Mouse (Mus musculus): Measurements from ENCODE around the gene Slc2a3. TPM values are rescaled to one million over a fixed set of nuclear protein-coding genes. Genes with fewer than 3 reads are reported as not detected.

The Slc2a3 gene
- polyA plus RNA-seq, 1 experiment from 2014 or later = 10.3 TPM

DNA sequence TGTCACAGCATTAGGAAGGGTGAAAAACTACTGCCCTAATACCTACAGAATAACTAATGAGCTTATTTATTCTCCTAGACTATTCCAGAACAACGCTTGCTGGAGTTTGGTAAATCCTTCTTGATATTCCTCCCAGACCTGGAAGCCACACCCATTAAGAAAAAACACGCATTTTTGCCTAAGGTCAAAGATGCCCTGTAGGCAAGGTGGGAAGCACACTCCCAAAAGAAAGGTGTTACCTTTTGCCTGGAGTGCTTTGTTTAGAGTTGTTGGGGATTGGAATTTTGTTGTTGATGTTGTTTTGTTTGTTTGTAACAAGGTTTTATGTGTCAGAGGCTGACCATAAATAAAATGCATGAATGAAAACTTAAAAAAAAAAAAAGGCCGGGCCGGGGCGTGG is 111.4 kb downstream of the Slc2a3 start:
- Histone ChIP-seq H3K4me1 (ENCODE audit: control insufficient read depth in 2 of 2, insufficient read depth in 2 of 2, low read length in 2 of 2) (no peaks in the 10 kb centered on the region), H3K4me2 (ENCODE audit: low read length) (no peak overlapping the region), H3K36me3 (ENCODE audit: control insufficient read depth, insufficient read depth, low read length) (no peaks in the 10 kb centered on the region), H3K9ac (ENCODE audit: low read length) (no peak overlapping the region), H3K9me3 (ENCODE audit: control insufficient read depth, low read length) (no peaks in the 10 kb centered on the region), H3K27ac (replicated peaks in 1 of 2; ENCODE audit: control insufficient read depth in 1 of 2, insufficient read depth in 1 of 2, low read depth in 2 of 2, low read length in 2 of 2) (no peak overlapping the region), H3K4me3 (ENCODE audit: control insufficient read depth in 1 of 2, insufficient read depth in 1 of 2, low read depth in 1 of 2, low read length in 2 of 2) (no peak overlapping the region), H3K27me3 (ENCODE audit: control insufficient read depth, insufficient read depth, low read length) (no peaks in the 10 kb centered on the region)
- WGBS = 88% methylated on average over 5 of the region's 5 CpGs
- ATAC-seq (ENCODE audit: insufficient number of reproducible peaks, insufficient read depth, low FRiP score, low read depth) = no peak

GRCm38 (mm10) chr6:122689411-122690055 is 111.9 kb downstream of the Slc2a3 start:
- Histone ChIP-seq H3K4me1 (ENCODE audit: control insufficient read depth in 2 of 2, insufficient read depth in 2 of 2, low read length in 2 of 2) (no peaks in the 10 kb centered on the region), H3K4me3 (ENCODE audit: control insufficient read depth in 1 of 2, insufficient read depth in 1 of 2, low read depth in 1 of 2, low read length in 2 of 2) (no peak overlapping the region), H3K27me3 (ENCODE audit: control insufficient read depth, insufficient read depth, low read length) (no peaks in the 10 kb centered on the region), H3K9me3 (ENCODE audit: control insufficient read depth, low read length) (no peaks in the 10 kb centered on the region), H3K4me2 (ENCODE audit: low read length) (no peak overlapping the region), H3K9ac (ENCODE audit: low read length) (no peak overlapping the region), H3K36me3 (ENCODE audit: control insufficient read depth, insufficient read depth, low read length) (no peaks in the 10 kb centered on the region), H3K27ac (replicated peaks in 1 of 2; ENCODE audit: control insufficient read depth in 1 of 2, insufficient read depth in 1 of 2, low read depth in 2 of 2, low read length in 2 of 2) (no peak overlapping the region)
- no peak for ATAC-seq (ENCODE audit: insufficient number of reproducible peaks, insufficient read depth, low FRiP score, low read depth)
- 66% methylated on average over 6 of the region's 6 CpGs for WGBS

DNA sequence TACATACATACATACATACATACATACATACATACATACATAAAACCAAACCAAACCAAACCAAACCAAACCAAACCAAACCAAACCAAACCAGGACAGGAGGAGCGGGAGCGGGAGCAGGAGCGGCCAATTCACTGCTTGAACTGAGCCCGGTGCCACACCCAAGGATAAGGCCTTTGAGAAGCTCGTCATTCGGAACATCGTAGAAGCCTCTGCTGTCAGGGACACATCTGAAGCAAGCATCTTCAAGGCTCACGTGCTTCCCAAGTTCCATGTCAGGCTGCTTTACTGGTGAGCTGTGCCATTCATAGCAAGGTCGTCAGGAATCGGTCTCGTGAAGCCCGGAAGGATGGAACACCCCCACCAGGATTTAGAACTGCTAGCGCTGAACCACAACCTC is 114.7 kb downstream of the Slc2a3 start:
- Histone ChIP-seq H3K9me3 (ENCODE audit: control insufficient read depth, low read length) (no peaks in the 10 kb centered on the region), H3K9ac (ENCODE audit: low read length) (no peak overlapping the region)
- 86% methylated on average over 13 of the region's 13 CpGs for WGBS

GRCm38 (mm10) chr6:122682646-122683045 is 118.8 kb downstream of the Slc2a3 start:
- WGBS = 79% methylated on average over 3 of the region's 3 CpGs
- no peak for ATAC-seq (ENCODE audit: insufficient number of reproducible peaks, insufficient read depth, low FRiP score, low read depth)

More for the DNA sequence above, 114.7 kb downstream of the Slc2a3 start:
- Histone ChIP-seq H3K4me3 (ENCODE audit: control insufficient read depth in 1 of 2, insufficient read depth in 1 of 2, low read depth in 1 of 2, low read length in 2 of 2) (no peak overlapping the region), H3K27ac (replicated peaks in 1 of 2; ENCODE audit: control insufficient read depth in 1 of 2, insufficient read depth in 1 of 2, low read depth in 2 of 2, low read length in 2 of 2) (no peak overlapping the region), H3K27me3 (ENCODE audit: control insufficient read depth, insufficient read depth, low read length) (no peaks in the 10 kb centered on the region), H3K4me2 (ENCODE audit: low read length) (no peak overlapping the region), H3K36me3 (ENCODE audit: control insufficient read depth, insufficient read depth, low read length) (no peaks in the 10 kb centered on the region), H3K4me1 (ENCODE audit: control insufficient read depth in 2 of 2, insufficient read depth in 2 of 2, low read length in 2 of 2) (no peaks in the 10 kb centered on the region)
- ATAC-seq (ENCODE audit: insufficient number of reproducible peaks, insufficient read depth, low FRiP score, low read depth) = no peak

More at GRCm38 (mm10) chr6:122682646-122683045, 118.8 kb downstream of the Slc2a3 start:
- Histone ChIP-seq H3K4me3 (ENCODE audit: control insufficient read depth in 1 of 2, insufficient read depth in 1 of 2, low read depth in 1 of 2, low read length in 2 of 2) (no peak overlapping the region), H3K27ac (replicated peaks in 1 of 2; ENCODE audit: control insufficient read depth in 1 of 2, insufficient read depth in 1 of 2, low read depth in 2 of 2, low read length in 2 of 2) (no peak overlapping the region), H3K4me1 (ENCODE audit: control insufficient read depth in 2 of 2, insufficient read depth in 2 of 2, low read length in 2 of 2) (no peaks in the 10 kb centered on the region), H3K36me3 (ENCODE audit: control insufficient read depth, insufficient read depth, low read length) (no peaks in the 10 kb centered on the region), H3K27me3 (ENCODE audit: control insufficient read depth, insufficient read depth, low read length) (no peaks in the 10 kb centered on the region), H3K4me2 (ENCODE audit: low read length) (no peak overlapping the region), H3K9ac (ENCODE audit: low read length) (no peak overlapping the region), H3K9me3 (ENCODE audit: control insufficient read depth, low read length) (no peaks in the 10 kb centered on the region)

Small RNA genes lying within 50 kb of the gene (microRNA-seq; reads per million reads assigned to microRNA genes)
- gene Mir7231 = not detected

Other genes with a start within 250 kb of the Slc2a3 start
- gene Aicda, start 247.8 kb downstream of the Slc2a3 start, polyA plus RNA-seq (2014; fragmentation: Nextera tagmentation; extraction: Ambion mirVana) = not detected in 2 replicates
- 4.9 and 6.0 TPM in 2 replicates for gene Apobec1, start 199.2 kb downstream of the Slc2a3 start, polyA plus RNA-seq (2014; fragmentation: Nextera tagmentation; extraction: Ambion mirVana)
- gene Gdf3, start 191.6 kb downstream of the Slc2a3 start, polyA plus RNA-seq (2014; fragmentation: Nextera tagmentation; extraction: Ambion mirVana) = 0.18 and 0.46 TPM in 2 replicates
- 0.42 TPM in 1 of 2 replicates, not detected in the other for gene Dppa3, start 175.2 kb downstream of the Slc2a3 start, polyA plus RNA-seq (2014; fragmentation: Nextera tagmentation; extraction: Ambion mirVana)
- gene Nanog, start 94.2 kb downstream of the Slc2a3 start, polyA plus RNA-seq (2014; fragmentation: Nextera tagmentation; extraction: Ambion mirVana) = 0.84 and 1.2 TPM in 2 replicates
- 7.8 and 7.9 TPM in 2 replicates for gene Foxj2, start 18.3 kb upstream of the Slc2a3 start, polyA plus RNA-seq (2014; fragmentation: Nextera tagmentation; extraction: Ambion mirVana)
- 3.1 and 4.2 TPM in 2 replicates for gene C3ar1, start 54.5 kb upstream of the Slc2a3 start, polyA plus RNA-seq (2014; fragmentation: Nextera tagmentation; extraction: Ambion mirVana)
- 54.8 and 55.0 TPM in 2 replicates for gene Necap1, start 72.8 kb upstream of the Slc2a3 start, polyA plus RNA-seq (2014; fragmentation: Nextera tagmentation; extraction: Ambion mirVana)
- 2.1 and 2.3 TPM in 2 replicates for gene Clec4a1, start 120.2 kb upstream of the Slc2a3 start, polyA plus RNA-seq (2014; fragmentation: Nextera tagmentation; extraction: Ambion mirVana)
- 2.1 and 3.7 TPM in 2 replicates for gene Clec4a3, start 150.9 kb upstream of the Slc2a3 start, polyA plus RNA-seq (2014; fragmentation: Nextera tagmentation; extraction: Ambion mirVana)
- not detected in 2 replicates for gene Clec4a4, start 188.7 kb upstream of the Slc2a3 start, polyA plus RNA-seq (2014; fragmentation: Nextera tagmentation; extraction: Ambion mirVana)
- gene Clec4b1, start 248.3 kb upstream of the Slc2a3 start, polyA plus RNA-seq (2014; fragmentation: Nextera tagmentation; extraction: Ambion mirVana) = not detected in 2 replicates

Measured in heart, embryonic 14.5 days (tissue).